Mouse (Mus musculus) thymus, postnatal 10 days (tissue): Measurements from ENCODE around the gene Sc5d.
A peak's percentile ranks its signal among the peaks of the same experiment; 100 is the strongest.

Experiments
- DNase-seq, 2 experiments: peaks; one replicate each; pipeline ENCODE4 v3.0.0; 2021; ENCODE audit warnings: low spot score in 2 of 2

Gene Sc5d

DNA sequence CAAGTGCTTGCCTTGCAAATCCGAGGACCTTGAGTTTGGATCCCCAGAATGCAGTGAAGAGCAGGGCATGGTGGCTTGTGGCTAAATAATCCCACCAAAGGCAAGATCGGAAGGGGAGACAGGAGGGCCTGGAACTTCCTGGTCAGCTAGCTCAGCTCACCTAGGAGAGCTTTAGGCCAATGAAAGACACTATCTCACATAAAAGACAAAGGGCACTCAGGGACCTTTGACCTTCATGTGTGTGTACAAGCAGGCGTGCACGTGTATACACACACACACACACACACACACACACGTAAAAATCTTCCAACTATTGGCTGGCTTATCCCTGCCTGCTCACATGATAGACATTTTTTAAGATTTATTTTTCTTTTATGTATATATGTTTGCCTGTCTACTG is 3.6 kb downstream of the Sc5d start:
- DNase-seq = no peak

DNA sequence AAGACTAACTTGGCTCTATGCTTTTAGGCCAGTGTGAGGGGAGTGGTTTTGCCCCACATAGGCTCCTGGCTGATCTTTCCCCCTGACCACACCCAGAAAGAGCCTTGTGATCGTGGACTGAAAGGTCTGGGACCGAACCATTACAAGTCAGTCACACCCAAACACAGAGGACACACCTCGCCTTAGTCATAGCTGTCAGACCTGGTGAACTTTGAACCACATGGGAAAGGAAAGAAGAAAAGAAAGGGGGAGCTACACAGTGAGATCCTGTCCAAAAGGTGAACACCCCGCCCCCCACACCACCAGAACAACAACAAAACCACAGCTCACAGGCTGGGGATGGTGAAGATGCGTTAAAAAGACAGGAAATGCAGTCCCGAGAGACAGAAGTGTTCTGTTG is 14.9 kb downstream of the Sc5d start:
- no peak for DNase-seq

DNA sequence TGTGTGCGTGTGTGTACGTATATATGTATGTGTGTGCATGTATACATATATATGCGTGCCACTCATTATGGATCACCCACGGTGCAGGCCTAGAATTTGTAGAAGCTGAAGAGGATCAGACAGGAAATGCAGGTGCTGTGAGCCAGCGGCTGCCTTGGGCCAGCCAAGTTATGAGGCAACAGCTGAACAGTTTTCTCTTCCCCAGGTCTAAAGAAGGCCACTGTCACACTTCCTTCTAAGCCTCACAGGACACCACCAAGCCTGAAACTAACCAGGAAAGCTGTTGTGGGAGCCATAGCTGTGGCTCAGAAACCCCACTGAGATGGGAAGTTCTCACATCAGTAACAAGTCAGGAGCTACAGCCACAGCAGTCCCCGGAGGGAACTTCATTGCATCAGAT is 17.4 kb downstream of the Sc5d start:
- no peak for DNase-seq

- DNase-seq = no peak
Observed at GRCm38 (mm10) chr9:42244173-42244572, 19.9 kb downstream of the Sc5d start.

GRCm38 (mm10) chr9:42241021-42241420 is 23.0 kb downstream of the Sc5d start:
- no peak for DNase-seq

DNA sequence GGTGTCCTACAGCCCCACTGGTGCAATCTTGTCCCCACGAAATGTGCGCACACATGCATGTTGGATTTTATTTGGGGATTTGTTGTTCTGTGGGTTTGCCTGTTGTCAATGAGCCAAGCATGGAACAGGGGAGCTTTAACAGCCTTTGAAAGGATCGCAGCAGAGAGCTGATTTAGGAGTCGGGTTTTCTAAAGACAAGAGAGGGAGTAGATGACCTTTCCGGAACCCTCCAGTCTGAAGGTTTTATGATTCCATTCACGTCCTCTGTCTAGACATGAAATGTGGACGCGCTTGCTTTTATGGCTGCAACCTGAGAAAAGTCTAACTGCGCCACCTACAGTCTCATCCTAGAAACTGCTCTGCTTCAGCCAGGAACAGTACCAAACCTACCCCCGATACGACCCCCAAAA is 23.5 kb downstream of the Sc5d start:
- peak in 1 of 2 experiments; percentile 55 for DNase-seq

DNA sequence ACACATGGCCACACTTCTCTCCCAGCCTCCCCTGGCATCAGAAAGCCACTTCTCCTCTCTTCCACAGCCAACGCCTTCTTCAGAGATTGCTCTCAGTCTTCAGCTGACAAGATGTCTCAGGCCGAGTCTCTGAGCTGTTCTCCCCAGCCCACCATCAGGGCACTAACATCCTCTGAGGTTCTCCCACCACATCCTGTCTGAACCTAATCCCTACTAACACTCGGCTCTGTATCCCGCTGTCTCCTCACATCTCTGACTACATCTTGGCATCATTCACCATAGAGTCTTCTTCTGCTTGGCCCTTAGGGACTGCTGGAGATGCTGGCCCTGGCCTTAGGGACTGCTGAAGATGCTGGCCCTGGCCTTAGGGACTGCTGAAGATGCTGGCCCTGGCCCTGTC is 25.2 kb downstream of the Sc5d start:
- no peak for DNase-seq

GRCm38 (mm10) chr9:42231116-42231515 is 32.9 kb downstream of the Sc5d start:
- DNase-seq = no peak

DNA sequence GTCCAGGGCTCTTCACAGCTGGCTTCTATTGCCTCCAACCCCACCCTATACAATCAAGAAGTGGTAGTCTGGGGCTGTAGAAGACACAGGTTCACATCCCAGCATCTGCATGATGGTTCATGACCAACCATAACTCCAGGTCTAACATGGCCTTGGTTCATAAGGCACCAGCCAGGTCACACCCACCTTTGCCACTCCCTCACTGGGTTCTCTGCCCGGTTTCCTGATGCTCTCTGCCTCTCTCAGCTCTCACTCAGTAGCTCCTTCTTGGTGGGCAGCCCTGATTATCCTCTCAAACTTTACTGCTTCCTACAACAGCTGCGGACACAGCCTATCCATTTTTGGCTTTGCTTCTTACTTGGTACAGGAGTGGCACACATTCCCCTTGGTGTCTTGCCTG is 33.7 kb downstream of the Sc5d start:
- DNase-seq = no peak

GRCm38 (mm10) chr9:42229465-42230110 is 34.5 kb downstream of the Sc5d start:
- no peak for DNase-seq

DNA sequence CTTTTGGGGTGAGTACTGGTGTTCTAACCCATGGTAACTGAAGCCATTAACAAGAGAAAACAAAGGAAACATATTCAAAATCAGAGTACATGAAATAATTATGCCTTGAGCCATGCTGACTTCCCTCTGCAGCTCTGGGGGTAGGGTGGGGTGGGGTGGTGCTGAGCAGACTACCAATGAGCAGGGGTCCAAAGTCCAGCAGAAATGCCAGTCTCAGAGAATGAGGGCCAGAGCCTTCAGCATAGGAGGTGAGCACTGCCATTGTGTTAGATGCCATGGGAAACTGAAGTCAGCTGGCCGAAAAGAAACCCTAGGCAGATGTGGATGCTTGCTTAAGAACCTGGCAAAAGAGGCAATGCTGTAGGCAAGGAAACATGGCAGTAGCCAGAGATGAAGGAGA is 36.3 kb downstream of the Sc5d start:
- no peak for DNase-seq

DNA sequence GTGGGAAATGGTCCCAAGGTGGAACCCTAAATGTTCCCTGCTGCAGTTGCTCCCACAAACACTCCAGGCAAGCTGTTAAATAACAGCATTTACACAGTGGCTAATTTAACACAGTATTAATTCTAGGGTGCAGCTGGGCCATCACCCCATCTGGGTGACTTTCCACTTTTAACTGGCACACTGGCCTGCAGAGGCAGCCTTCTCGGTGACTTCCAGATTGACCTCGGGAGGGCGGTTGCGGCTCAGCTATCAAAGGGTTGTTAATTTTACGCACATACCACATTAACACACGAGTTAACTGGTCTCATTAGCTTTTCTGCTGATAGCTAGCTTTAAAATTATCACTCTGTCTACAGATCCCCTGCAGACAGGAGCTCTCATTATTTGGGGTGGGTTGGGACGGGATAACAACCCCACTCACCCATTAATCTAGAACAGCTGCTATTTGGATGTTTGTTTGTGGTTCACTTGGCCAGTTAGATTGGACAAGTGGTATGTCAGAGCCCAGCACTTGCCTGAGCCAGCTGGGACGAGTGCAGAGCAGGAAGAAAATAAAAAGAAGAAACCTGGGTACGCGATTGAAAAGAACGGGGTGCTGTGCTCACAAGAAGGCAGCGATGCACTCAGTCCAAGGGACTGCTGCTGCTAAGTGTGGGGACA is 44.9 kb downstream of the Sc5d start:
- DNase-seq = no peak

- DNase-seq = no peak
Observed at GRCm38 (mm10) chr9:42217685-42218084, 46.4 kb downstream of the Sc5d start.

DNA sequence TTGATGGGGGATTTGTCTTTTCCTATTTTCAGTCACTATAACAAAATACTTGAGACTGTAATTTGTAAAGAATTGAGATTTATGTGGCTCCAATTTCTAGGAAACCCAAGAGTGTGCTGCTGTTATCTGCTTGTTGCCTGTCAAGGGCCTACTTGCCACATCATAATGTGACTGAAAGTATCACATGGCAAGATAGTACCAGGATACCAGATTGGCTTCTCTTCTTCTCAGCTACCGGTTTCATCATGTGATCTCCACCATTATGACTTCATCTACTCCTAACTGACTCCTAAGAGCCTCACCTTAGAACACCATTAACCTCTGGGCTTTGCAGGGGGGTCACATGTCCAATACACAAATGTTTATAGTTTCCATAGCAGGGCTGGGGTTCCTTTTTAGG is 49.9 kb downstream of the Sc5d start:
- no peak for DNase-seq

DNA sequence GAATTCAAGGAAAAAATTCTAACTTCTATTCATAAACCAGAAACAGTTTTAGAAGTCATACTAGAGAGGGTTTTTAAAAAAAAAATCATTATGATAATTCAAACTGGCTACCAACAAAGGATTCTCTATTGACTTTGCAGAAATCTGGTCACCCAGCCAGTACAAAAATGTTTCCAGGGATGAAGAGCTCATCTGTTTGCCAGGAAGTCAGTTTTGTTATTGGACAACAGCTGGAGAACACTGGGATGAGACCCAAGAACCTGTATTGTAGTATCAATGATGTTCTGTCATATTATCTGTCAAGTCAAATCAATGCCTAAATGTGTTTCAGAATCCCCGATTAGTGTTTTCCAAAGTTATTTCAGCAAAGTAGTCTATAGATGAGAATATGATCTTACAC is 50.9 kb downstream of the Sc5d start:
- DNase-seq = no peak

DNA sequence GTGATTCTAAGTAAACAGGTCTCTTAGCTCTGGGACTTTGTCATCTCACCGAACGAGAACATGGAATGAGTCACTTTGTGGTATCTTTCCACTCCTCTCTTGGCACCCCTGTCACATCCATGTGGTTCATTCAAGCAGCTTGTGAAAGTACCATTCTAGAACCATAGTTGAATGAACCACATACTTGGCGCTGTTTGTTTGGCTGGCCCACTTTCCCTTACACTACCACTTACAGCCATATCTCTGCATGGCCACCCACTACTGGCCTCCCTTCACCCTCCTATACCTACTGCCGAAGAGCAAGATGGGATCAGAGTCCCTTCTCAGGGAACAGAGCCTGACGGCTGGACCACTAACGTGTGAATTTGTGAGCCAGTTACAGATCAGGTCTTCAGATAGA is 54.4 kb downstream of the Sc5d start:
- DNase-seq = no peak

DNA sequence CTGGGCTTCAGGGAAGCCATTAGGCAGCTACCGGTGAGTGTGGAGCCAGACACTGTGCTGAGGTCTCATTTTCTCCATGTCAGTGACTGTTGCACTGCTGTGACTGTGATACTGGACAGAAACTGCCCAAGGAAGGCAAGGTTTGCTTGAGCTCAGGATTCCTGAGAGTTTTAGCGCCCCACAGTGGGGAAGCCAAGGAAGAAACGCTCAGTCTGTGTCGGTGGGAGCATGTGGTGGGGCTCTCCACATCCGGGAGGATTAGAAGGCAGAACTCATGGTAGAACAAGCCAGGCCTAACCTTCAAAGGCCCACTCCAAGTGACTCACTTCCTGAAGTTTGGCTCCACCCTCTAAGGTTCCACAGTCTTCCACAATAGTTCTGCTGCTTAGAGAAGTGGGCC is 55.6 kb downstream of the Sc5d start:
- DNase-seq = peak in 1 of 2 experiments; percentile 7

DNA sequence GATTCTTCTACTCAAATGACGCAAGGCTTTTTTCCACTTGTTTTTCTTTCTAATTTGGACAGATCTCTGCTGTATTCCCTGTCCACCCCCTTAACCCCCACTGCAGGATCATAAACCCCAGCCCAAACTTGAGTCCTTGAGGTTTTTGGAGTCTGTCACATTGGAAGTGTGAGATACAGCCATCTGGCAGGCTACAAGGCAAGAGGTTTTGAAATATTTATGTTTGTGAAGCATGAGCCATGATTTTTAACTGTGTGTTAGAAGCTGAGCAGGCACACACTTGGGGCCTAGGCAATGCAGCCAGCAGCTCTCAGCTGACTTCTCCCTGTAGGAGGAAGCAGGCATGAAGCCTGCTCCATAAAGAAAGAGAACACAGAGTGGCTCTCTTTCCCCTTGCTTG is 57.3 kb downstream of the Sc5d start:
- no peak for DNase-seq

- DNase-seq = no peak
Observed at GRCm38 (mm10) chr9:42202271-42202670, 61.8 kb downstream of the Sc5d start.
